Mouse (Mus musculus): ENCODE measurements around the gene Ccdc194. TPM values are rescaled to one million over a fixed set of nuclear protein-coding genes. Genes with fewer than 3 reads are reported as not detected.

Ccdc194 gene
- polyA plus RNA-seq, 1 experiment from 2014 or later: 0.67 TPM

Other genes with a start within 250 kb of the Ccdc194 start
- 80.8 and 82.4 TPM in 2 replicates for gene Use1, start 158.9 kb downstream of the Ccdc194 start, polyA plus RNA-seq (2016; fragmentation: Nextera tagmentation; extraction: Ambion mirVana)
- gene Ocel1, start 154.4 kb downstream of the Ccdc194 start, polyA plus RNA-seq (2016; fragmentation: Nextera tagmentation; extraction: Ambion mirVana): 5.8 and 6.7 TPM in 2 replicates
- gene Nr2f6, start 143.8 kb downstream of the Ccdc194 start, polyA plus RNA-seq (2016; fragmentation: Nextera tagmentation; extraction: Ambion mirVana): 61.2 and 65.2 TPM in 2 replicates
- 5.7 and 6.8 TPM in 2 replicates for gene Ushbp1, start 129.9 kb downstream of the Ccdc194 start, polyA plus RNA-seq (2016; fragmentation: Nextera tagmentation; extraction: Ambion mirVana)
- gene Babam1, start 128.8 kb downstream of the Ccdc194 start, polyA plus RNA-seq (2016; fragmentation: Nextera tagmentation; extraction: Ambion mirVana): 91.1 and 104 TPM in 2 replicates
- gene Ankle1, start 119.7 kb downstream of the Ccdc194 start, polyA plus RNA-seq (2016; fragmentation: Nextera tagmentation; extraction: Ambion mirVana): 22.0 and 26.4 TPM in 2 replicates
- gene Abhd8, start 62.1 kb downstream of the Ccdc194 start, polyA plus RNA-seq (2016; fragmentation: Nextera tagmentation; extraction: Ambion mirVana): 107 and 108 TPM in 2 replicates
- 194 and 214 TPM in 2 replicates for gene Mrpl34, start 60.8 kb downstream of the Ccdc194 start, polyA plus RNA-seq (2016; fragmentation: Nextera tagmentation; extraction: Ambion mirVana)
- gene Dda1, start 56.5 kb downstream of the Ccdc194 start, polyA plus RNA-seq (2016; fragmentation: Nextera tagmentation; extraction: Ambion mirVana): 155 and 161 TPM in 2 replicates
- 18.0 and 19.6 TPM in 2 replicates for gene Ano8, start 39.7 kb downstream of the Ccdc194 start, polyA plus RNA-seq (2016; fragmentation: Nextera tagmentation; extraction: Ambion mirVana)
- 15.3 and 16.5 TPM in 2 replicates for gene Gtpbp3, start 37.6 kb downstream of the Ccdc194 start, polyA plus RNA-seq (2016; fragmentation: Nextera tagmentation; extraction: Ambion mirVana)
- gene Plvap, start 14.0 kb downstream of the Ccdc194 start, polyA plus RNA-seq (2016; fragmentation: Nextera tagmentation; extraction: Ambion mirVana): 39.7 and 42.4 TPM in 2 replicates
- 12.9 and 13.4 TPM in 2 replicates for gene Bst2, start 11.7 kb upstream of the Ccdc194 start, polyA plus RNA-seq (2016; fragmentation: Nextera tagmentation; extraction: Ambion mirVana)
- 51.7 and 58.4 TPM in 2 replicates for gene Mvb12a, start 17.2 kb upstream of the Ccdc194 start, polyA plus RNA-seq (2016; fragmentation: Nextera tagmentation; extraction: Ambion mirVana)
- 0.18 and 0.56 TPM in 2 replicates for gene Tmem221, start 33.2 kb upstream of the Ccdc194 start, polyA plus RNA-seq (2016; fragmentation: Nextera tagmentation; extraction: Ambion mirVana)
- gene Nxnl1, start 40.9 kb upstream of the Ccdc194 start, polyA plus RNA-seq (2016; fragmentation: Nextera tagmentation; extraction: Ambion mirVana): not detected in 2 replicates
- 51.3 and 54.8 TPM in 2 replicates for gene Slc27a1, start 43.2 kb upstream of the Ccdc194 start, polyA plus RNA-seq (2016; fragmentation: Nextera tagmentation; extraction: Ambion mirVana)
- 197 and 202 TPM in 2 replicates for gene Pgls, start 66.5 kb upstream of the Ccdc194 start, polyA plus RNA-seq (2016; fragmentation: Nextera tagmentation; extraction: Ambion mirVana)
- 5.3 and 6.3 TPM in 2 replicates for gene Fam129c, start 71.9 kb upstream of the Ccdc194 start, polyA plus RNA-seq (2016; fragmentation: Nextera tagmentation; extraction: Ambion mirVana)
- gene Colgalt1, start 85.3 kb upstream of the Ccdc194 start, polyA plus RNA-seq (2016; fragmentation: Nextera tagmentation; extraction: Ambion mirVana): 63.7 and 65.9 TPM in 2 replicates
- gene Unc13a, start 146.0 kb upstream of the Ccdc194 start, polyA plus RNA-seq (2016; fragmentation: Nextera tagmentation; extraction: Ambion mirVana): 13.9 and 16.1 TPM in 2 replicates
- gene Jak3, start 150.6 kb upstream of the Ccdc194 start, polyA plus RNA-seq (2016; fragmentation: Nextera tagmentation; extraction: Ambion mirVana): 3.7 and 3.8 TPM in 2 replicates
- 0.69 TPM in 1 of 2 replicates, not detected in the other for gene Insl3, start 163.5 kb upstream of the Ccdc194 start, polyA plus RNA-seq (2016; fragmentation: Nextera tagmentation; extraction: Ambion mirVana)
- gene B3gnt3, start 176.1 kb upstream of the Ccdc194 start, polyA plus RNA-seq (2016; fragmentation: Nextera tagmentation; extraction: Ambion mirVana): 0.59 and 0.86 TPM in 2 replicates
- gene Fcho1, start 200.0 kb upstream of the Ccdc194 start, polyA plus RNA-seq (2016; fragmentation: Nextera tagmentation; extraction: Ambion mirVana): 38.4 and 39.4 TPM in 2 replicates